Mouse (Mus musculus) heart, embryonic 13.5 days (tissue): ENCODE results near the gene B4galt7. TPM values are rescaled to one million over a fixed set of nuclear protein-coding genes. Genes with fewer than 3 reads are reported as not detected.
"Not testable (repeated sequence)": the region's sequence is repeated elsewhere in the genome, so short reads cannot be mapped to it uniquely, and the experiment has no call there.

Experiments
- ATAC-seq: fragments of 200-750 bp; cut with Nextera tagmentation; 2 replicates; pipeline ENCODE4 v1.8.0; 2017; ENCODE audit warnings: moderate TSS enrichment; ENCODE audit not compliant: insufficient number of reproducible peaks, low FRiP score, low TSS enrichment; ENCODE audit errors: extremely low read depth
- H3K27ac ChIP-seq: fragments of 300-500 bp; sonication (generic); replicated peaks from 2 replicates; pipeline ENCODE4 v1.5.1; 2015; ENCODE audit warnings: moderate library complexity, mild to moderate bottlenecking, inconsistent platforms
- H3K27me3 ChIP-seq: fragments of 300-500 bp; sonication (generic); replicated peaks from 2 replicates; pipeline ENCODE4 v1.6.1; 2015; ENCODE audit warnings: mild to moderate bottlenecking, inconsistent platforms
- H3K36me3 ChIP-seq: fragments of 300-500 bp; sonication (generic); 2 replicates; pipeline ENCODE4 v1.6.1; 2015; ENCODE audit warnings: mild to moderate bottlenecking, inconsistent platforms
- H3K4me1 ChIP-seq: fragments of 300-500 bp; sonication (generic); 2 replicates; pipeline ENCODE4 v1.6.1; 2015; ENCODE audit warnings: inconsistent platforms
- H3K4me2 ChIP-seq: fragments of 300-500 bp; sonication (generic); 2 replicates; pipeline ENCODE4 v1.6.1; 2015; ENCODE audit warnings: inconsistent platforms, mild to moderate bottlenecking, moderate library complexity
- H3K4me3 ChIP-seq: fragments of 300-500 bp; sonication (generic); 2 replicates; pipeline ENCODE4 v1.5.1; 2015; ENCODE audit warnings: moderate library complexity, mild to moderate bottlenecking, inconsistent platforms
- H3K9ac ChIP-seq: fragments of 300-500 bp; sonication (generic); 2 replicates; pipeline ENCODE4 v1.6.1; 2015; ENCODE audit warnings: inconsistent platforms, mild to moderate bottlenecking, moderate library complexity
- H3K9me3 ChIP-seq: fragments of 300-500 bp; sonication (generic); 2 replicates; pipeline ENCODE4 v1.6.1; 2016; ENCODE audit warnings: inconsistent platforms
- WGBS: fragments of 180-500 bp; shearing (Covaris S2); methylation state at CpG from one replicate; pipeline ENCODE4 v1.1.7; 2015; ENCODE audit warnings: mixed read lengths; 5-methylcytosine and 5-hydroxymethylcytosine counted together
- polyA plus RNA-seq: library from polyadenylated mRNA; unstranded; fragments of >200 nt; fragmentation: Nextera tagmentation; extraction: Ambion mirVana; gene quantifications from 2 replicates; pipeline ENCODE4 v1.2.1, GENCODE M21; 2015

Gene B4galt7
- polyA plus RNA-seq, 1 experiment from 2014 or later, result 21.2 TPM

DNA sequence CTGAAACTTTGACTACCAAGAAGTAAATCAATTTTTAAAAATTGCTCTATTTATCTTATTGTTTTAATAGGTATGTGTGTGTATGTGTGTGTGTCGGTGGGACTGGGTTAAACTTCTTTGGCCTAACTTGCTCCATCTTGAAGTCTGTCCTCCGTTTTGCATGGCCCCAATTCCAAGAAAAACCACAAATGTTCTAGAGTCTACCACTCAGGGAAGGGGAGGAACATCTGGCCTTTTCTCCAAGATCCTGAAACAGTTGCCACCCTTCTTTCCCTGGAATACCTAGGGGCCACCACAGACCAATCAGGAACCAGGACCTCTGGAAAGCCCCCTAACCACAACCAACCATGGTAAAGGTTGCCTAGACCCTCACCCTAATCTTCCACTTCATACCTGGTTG is 27.7 kb upstream of the B4galt7 start:
- H3K27ac ChIP-seq, result no peak overlapping the region
- ATAC-seq, result no peak
- H3K9ac ChIP-seq, result no peak overlapping the region
- H3K4me1 ChIP-seq, result peaks cover 12% of the 10 kb centered on the region
- no peak overlapping the region for H3K4me3 ChIP-seq
- 0 out of 2 replicates have a peak overlapping the region, but pooled peaks have one; percentile 96 for H3K4me2 ChIP-seq
- H3K36me3 ChIP-seq, result peaks cover 21% of the 10 kb centered on the region
- no peaks in the 10 kb centered on the region for H3K27me3 ChIP-seq
- WGBS, result 76% methylated on average over 2 of the region's 2 CpGs
- H3K9me3 ChIP-seq, result peaks cover 7% of the 10 kb centered on the region

GRCm38 (mm10) chr13:55573432-55573831 is 26.3 kb upstream of the B4galt7 start, which contains the start of gene Tmed9:
Gene Tmed9 (plus strand): TSS chr13:55573732.
- WGBS, result 95% methylated on average over 2 of the region's 2 CpGs
- H3K36me3 ChIP-seq, result peaks cover 10% of the 10 kb centered on the region

GRCm38 (mm10) chr13:55574321-55574720 is 25.4 kb upstream of the B4galt7 start:
- Histone ChIP-seq H3K9ac (no peak overlapping the region), H3K4me2 (no peak overlapping the region), H3K27ac (no peak overlapping the region), H3K36me3 (0 out of 2 replicates have a peak, but pooled peaks cover 5% of the 10 kb centered on the region), H3K4me3 (no peak overlapping the region), H3K27me3 (no peaks in the 10 kb centered on the region), H3K4me1 (peaks cover 7% of the 10 kb centered on the region), H3K9me3 (peaks cover 7% of the 10 kb centered on the region)
- 70% methylated on average over 5 of the region's 5 CpGs for WGBS
- no peak for ATAC-seq

More at GRCm38 (mm10) chr13:55573432-55573831, 26.3 kb upstream of the B4galt7 start, which contains the start of gene Tmed9:
- Histone ChIP-seq H3K4me1 (peaks cover 12% of the 10 kb centered on the region), H3K9ac (no peak within 1 kb of the TSS), H3K27me3 (no peaks in the 10 kb centered on the region), H3K4me3 (no peak within 1 kb of the TSS), H3K4me2 (no peak within 1 kb of the TSS), H3K27ac (no peak within 1 kb of the TSS), H3K9me3 (peaks cover 7% of the 10 kb centered on the region)
- ATAC-seq, result no peak

DNA sequence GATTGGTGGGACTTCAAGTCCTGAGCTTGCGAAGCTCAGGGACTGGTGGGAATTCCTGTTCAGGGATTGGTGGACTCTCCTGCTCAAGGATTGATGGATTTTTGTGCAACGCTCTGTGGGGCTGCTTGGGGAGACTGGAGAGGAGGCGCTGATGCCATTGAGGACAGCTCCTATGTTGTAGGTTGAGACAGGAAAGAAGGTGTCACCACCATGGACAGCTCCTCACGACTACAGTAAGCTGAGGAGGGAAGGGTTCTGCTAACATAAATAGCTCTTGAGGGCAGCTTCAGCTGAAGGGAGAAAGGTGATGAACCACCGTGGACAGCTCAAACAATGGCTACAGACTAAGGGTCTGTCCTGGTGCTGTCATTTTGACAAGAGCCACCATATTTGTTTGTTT is 23.8 kb upstream of the B4galt7 start:
- no peak overlapping the region for H3K27ac ChIP-seq
- no peak overlapping the region for H3K4me3 ChIP-seq
- no peak for ATAC-seq
- no peaks in the 10 kb centered on the region for H3K27me3 ChIP-seq
- 0 out of 2 replicates have a peak, but pooled peaks cover 5% of the 10 kb centered on the region for H3K36me3 ChIP-seq
- H3K4me2 ChIP-seq, result no peak overlapping the region
- H3K9me3 ChIP-seq, result peaks cover 7% of the 10 kb centered on the region
- 50% methylated on average over 5 of the region's 5 CpGs for WGBS
- H3K4me1 ChIP-seq, result no peaks in the 10 kb centered on the region
- H3K9ac ChIP-seq, result no peak overlapping the region

DNA sequence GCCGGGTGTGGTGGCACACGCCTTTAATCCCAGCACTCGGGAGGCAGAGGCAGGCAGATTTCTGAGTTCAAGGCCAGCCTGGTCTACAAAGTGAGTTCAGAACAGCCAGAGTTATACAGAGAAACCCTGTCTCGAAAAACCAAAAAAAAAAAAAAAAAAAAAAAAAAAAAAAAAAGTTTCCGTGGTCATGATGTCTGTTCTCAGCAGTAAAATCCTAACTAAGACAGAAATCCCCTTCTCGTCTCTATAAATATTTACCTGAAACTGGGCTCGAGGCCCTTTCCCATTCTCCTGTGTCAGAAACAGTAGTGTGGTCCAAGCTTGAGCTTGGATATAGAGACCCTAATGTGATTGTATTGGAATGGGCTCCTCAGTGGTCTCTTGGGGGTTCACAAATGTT is 22.8 kb upstream of the B4galt7 start:
- H3K4me1 ChIP-seq, H3K9me3 ChIP-seq, H3K4me3 ChIP-seq, H3K27ac ChIP-seq, H3K36me3 ChIP-seq, ATAC-seq, H3K4me2 ChIP-seq, H3K27me3 ChIP-seq, H3K9ac ChIP-seq: not testable (repeated sequence)
- WGBS, result 74% methylated on average over 7 of the region's 7 CpGs

DNA sequence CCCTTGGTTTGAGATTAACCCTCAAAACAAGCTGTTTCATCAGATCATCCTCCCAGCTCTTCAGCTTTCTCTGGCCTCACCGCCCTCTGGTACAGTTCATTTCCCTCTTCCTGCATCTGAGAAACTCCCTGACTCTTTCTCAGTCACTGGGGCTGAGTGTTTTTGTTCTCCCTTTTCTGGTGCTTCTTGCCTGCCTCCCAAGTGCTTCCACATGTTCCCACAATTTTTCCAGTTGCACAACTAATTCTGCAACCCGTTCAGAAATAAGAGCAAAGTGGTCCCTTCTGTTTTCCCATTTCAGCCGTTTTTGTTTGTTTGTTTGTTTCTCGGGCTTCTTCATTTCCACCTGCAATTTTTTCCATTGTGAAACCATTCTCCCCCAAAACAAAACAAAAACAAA is 21.6 kb upstream of the B4galt7 start:
- Histone ChIP-seq H3K9me3 (peaks cover 7% of the 10 kb centered on the region), H3K4me3 (no peak overlapping the region), H3K27ac (no peak overlapping the region), H3K4me1 (no peaks in the 10 kb centered on the region), H3K27me3 (no peaks in the 10 kb centered on the region), H3K4me2 (no peak overlapping the region), H3K9ac (no peak overlapping the region), H3K36me3 (0 out of 2 replicates have a peak, but pooled peaks cover 5% of the 10 kb centered on the region)
- no peak for ATAC-seq
- WGBS, result 63% methylated on average over 4 of the region's 4 CpGs

DNA sequence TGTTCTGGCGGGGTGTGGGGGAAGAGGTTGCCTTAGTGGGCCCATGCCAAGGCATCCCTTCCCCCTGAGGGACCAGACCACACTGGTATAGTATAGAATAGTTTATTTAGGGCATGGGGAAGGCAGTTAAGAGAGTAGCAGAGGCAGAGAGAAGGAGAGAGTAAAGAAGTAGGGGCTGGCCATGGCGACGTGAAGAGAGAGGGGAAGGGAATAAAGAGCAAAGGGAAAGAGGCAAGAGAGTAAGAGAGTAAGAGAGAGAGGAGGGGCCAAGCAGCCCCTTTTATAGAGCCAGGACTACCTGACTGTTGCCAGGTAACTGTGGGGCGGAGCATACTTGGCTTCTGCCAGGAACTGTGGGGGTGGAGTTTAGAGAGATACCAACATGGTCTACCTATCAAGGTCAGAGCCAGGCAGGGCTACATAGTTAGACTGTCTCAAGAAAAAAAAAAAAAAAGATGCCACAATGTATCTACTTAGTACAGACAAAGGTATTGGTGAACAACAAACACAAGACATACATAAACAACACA is 7.7 kb upstream of the B4galt7 start:
- 63% methylated on average over 4 of the region's 4 CpGs for WGBS
- Histone ChIP-seq H3K9ac (no peak overlapping the region), H3K4me1 (peaks cover 12% of the 10 kb centered on the region), H3K27me3 (peaks cover 10% of the 10 kb centered on the region; the same call in 1 of the 2 replicates), H3K4me2 (no peak overlapping the region; the same call in 1 of the 2 replicates), H3K27ac (no peak overlapping the region), H3K9me3 (no peaks in the 10 kb centered on the region), H3K36me3 (peaks cover 30% of the 10 kb centered on the region), H3K4me3 (0 out of 2 replicates have a peak overlapping the region, but pooled peaks have one; percentile 87)
- ATAC-seq, result no peak

DNA sequence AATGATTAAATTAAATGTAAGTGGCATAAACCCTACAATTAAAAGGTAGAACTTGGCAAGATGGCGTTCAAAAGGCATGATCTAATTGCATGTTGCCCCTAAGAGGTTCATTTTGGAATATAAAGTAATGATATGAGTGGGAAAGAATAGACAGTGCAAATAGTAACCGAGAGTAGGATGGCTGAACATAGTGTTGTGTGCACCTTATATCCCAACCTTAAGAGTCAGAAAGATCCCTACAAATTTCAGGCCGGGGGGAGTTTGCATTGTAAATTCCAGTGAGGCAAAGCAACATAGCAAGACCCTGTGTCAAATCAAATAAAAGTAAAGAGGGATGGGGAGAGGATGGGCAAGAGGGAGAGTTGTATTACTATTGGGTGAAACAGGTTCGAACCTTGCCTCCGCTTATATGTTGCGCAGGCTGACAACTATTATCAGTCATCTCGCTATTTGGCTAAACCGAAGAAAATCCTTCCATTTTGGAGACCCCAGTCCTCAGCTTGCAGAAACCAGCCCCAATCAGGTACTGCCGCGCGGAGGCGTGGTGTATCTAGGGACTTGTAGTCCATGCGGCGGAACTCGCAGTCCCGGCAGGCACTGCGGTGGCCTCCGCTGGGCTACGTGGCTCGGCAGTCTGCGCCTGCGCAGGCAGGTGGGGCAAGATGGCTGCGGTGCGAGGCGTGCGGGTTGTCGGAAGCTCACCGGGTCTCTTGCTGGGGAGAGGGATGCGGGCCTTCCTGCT is 7.0 kb upstream of the B4galt7 start:
- Histone ChIP-seq H3K4me1 (peaks cover 12% of the 10 kb centered on the region), H3K4me2 (peak overlapping the region; percentile 83), H3K9me3 (no peaks in the 10 kb centered on the region), H3K27me3 (peaks cover 10% of the 10 kb centered on the region; the same call in 1 of the 2 replicates), H3K36me3 (peaks cover 37% of the 10 kb centered on the region), H3K27ac (peak overlapping the region; percentile 58), H3K9ac (peak overlapping the region; percentile 95), H3K4me3 (peak overlapping the region; percentile 87)
- 5% methylated on average over 29 of the region's 29 CpGs for WGBS
- ATAC-seq, result peak; percentile 98

- WGBS, result under 1% methylated on average over 31 of the region's 31 CpGs
- Histone ChIP-seq H3K4me1 (peaks cover 12% of the 10 kb centered on the region), H3K4me3 (peak overlapping the region; percentile 87), H3K27ac (peak overlapping the region; percentile 58), H3K4me2 (peak overlapping the region; percentile 83), H3K36me3 (peaks cover 43% of the 10 kb centered on the region), H3K9ac (peak overlapping the region; percentile 95), H3K9me3 (no peaks in the 10 kb centered on the region), H3K27me3 (peaks cover 10% of the 10 kb centered on the region; the same call in 1 of the 2 replicates)
- peak; percentile 22; the same call in 1 of the 2 replicates for ATAC-seq
Observed at GRCm38 (mm10) chr13:55593254-55593747, 6.4 kb upstream of the B4galt7 start.

DNA sequence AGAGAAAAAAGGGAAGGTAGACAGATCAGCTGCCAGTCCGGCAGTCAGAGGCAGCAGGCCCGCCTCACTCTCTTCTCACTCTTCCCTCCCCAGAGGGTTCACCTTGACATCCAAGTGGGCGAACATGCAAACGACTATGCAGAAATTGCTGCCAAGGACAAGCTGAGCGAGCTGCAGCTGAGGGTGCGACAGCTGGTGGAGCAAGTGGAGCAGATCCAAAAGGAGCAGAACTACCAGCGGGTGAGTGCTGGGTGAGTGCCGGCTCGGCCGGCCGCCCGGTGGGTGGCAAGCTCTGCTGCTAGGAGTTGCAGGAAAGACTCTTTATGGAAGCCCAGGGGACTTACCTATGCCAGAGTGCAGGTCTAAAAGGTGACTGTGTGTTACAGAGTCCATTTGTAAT is 4.3 kb upstream of the B4galt7 start:
- Histone ChIP-seq H3K36me3 (peaks cover 46% of the 10 kb centered on the region), H3K9me3 (no peaks in the 10 kb centered on the region), H3K4me2 (no peak overlapping the region), H3K9ac (no peak overlapping the region), H3K27ac (no peak overlapping the region), H3K4me3 (no peak overlapping the region), H3K27me3 (peaks cover 10% of the 10 kb centered on the region; the same call in 1 of the 2 replicates), H3K4me1 (peaks cover 17% of the 10 kb centered on the region)
- WGBS, result 90% methylated on average over 12 of the region's 12 CpGs
- ATAC-seq, result no peak

DNA sequence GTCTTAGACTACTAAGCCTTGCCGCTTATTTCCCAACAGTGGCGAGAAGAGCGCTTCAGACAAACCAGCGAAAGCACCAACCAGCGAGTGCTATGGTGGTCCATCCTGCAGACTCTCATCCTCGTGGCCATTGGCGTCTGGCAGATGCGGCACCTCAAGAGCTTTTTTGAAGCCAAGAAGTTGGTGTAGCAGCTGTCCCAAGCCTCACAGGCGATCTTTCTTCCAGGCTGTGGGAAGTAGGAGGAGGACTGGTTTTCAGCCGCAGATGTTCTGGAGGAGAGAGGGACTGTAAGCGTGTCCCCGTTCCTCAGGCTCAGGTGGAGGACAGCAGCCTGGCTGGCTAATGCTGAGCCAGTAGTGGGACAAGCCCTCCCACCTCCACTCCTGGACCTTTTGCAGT is 2.9 kb upstream of the B4galt7 start:
- Histone ChIP-seq H3K4me3 (no peak overlapping the region), H3K36me3 (peaks cover 46% of the 10 kb centered on the region), H3K27me3 (0 out of 2 replicates have a peak, but pooled peaks cover 3% of the 10 kb centered on the region), H3K4me1 (peaks cover 29% of the 10 kb centered on the region), H3K9ac (no peak overlapping the region), H3K9me3 (no peaks in the 10 kb centered on the region), H3K4me2 (no peak overlapping the region), H3K27ac (no peak overlapping the region)
- ATAC-seq, result no peak
- 95% methylated on average over 12 of the region's 12 CpGs for WGBS
